Comparison of ENCODE assay signal across 43 mouse cellular contexts in the genomic region with DNA sequence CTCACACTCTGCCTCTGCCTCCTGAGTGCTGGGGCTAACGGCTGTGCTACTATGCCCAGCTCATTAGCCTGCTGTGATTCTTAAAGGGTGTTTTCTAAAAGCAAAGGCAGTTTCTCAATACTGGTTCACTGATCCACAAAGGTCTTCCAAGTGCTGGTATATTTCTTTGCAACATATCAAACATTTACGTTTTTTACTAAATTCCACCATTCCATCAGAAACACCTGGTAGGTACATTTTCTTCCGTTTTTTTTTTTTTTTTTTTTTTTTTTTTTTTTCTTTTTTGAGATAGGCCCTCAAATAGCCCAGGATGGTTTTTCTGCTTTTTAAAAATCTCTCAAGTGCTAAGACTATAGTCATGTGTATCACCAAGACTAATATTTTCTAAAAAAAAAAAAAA. TPM values are rescaled to one million over a fixed set of nuclear protein-coding genes. Genes with fewer than 3 reads are reported as not detected.
"Had no signal": no experiment of that assay in that cellular context is flagged by ENCODE, and none has a peak within 500 bp of the region (broad histone marks: within the 10 kb centered on the region; RNA-seq: fewer than 3 reads in every experiment).

No protein-coding gene starts in this region.

- H3K27me3 ChIP-seq: limb, embryonic 12.5 days; limb, embryonic 13.5 days; limb, embryonic 15.5 days; liver, embryonic 13.5 days; liver, embryonic 15.5 days; lung, embryonic 15.5 days; megakaryocyte, embryonic 14.5 days; midbrain, embryonic 13.5 days; midbrain, embryonic 15.5 days had no signal

- H3K36me3 ChIP-seq: limb, embryonic 10.5 days; limb, embryonic 12.5 days; limb, embryonic 13.5 days; limb, embryonic 15.5 days; liver, embryonic 12.5 days; liver, embryonic 13.5 days; liver, embryonic 15.5 days; lung, embryonic 15.5 days; midbrain, embryonic 10.5 days; midbrain, embryonic 12.5 days; midbrain, embryonic 13.5 days; midbrain, embryonic 15.5 days had no signal

- H3K9me3 ChIP-seq: limb, embryonic 10.5 days; limb, embryonic 12.5 days; limb, embryonic 13.5 days; limb, embryonic 15.5 days; liver, embryonic 12.5 days; liver, embryonic 13.5 days; liver, embryonic 15.5 days; lung, embryonic 15.5 days; midbrain, embryonic 10.5 days; midbrain, embryonic 12.5 days; midbrain, embryonic 13.5 days; midbrain, embryonic 15.5 days had no signal

- ATAC-seq: liver, embryonic 12.5 days; liver, postnatal 0 days; lung, postnatal 0 days; midbrain, embryonic 13.5 days; midbrain, embryonic 15.5 days had no signal

- H3K9ac ChIP-seq: limb, embryonic 12.5 days; limb, embryonic 13.5 days; limb, embryonic 15.5 days; liver, embryonic 12.5 days; liver, embryonic 13.5 days; liver, embryonic 14.5 days; liver, embryonic 15.5 days; liver, postnatal 0 days; lung, embryonic 14.5 days; lung, embryonic 15.5 days; midbrain, embryonic 12.5 days; midbrain, embryonic 13.5 days; midbrain, embryonic 15.5 days had no signal

- H3K4me2 ChIP-seq: limb, embryonic 12.5 days; limb, embryonic 13.5 days; limb, embryonic 15.5 days; liver, embryonic 12.5 days; liver, embryonic 13.5 days; liver, embryonic 15.5 days; lung, embryonic 14.5 days; lung, embryonic 15.5 days; midbrain, embryonic 12.5 days; midbrain, embryonic 13.5 days; midbrain, embryonic 15.5 days had no signal

- H3K27ac ChIP-seq: left cerebral cortex, adult 2 months; limb, embryonic 10.5 days; limb, embryonic 12.5 days; limb, embryonic 13.5 days; limb, embryonic 15.5 days; liver, embryonic 12.5 days; liver, embryonic 13.5 days; liver, embryonic 14.5 days; liver, embryonic 15.5 days; lung, embryonic 15.5 days; macrophage; midbrain, embryonic 10.5 days; midbrain, embryonic 12.5 days; midbrain, embryonic 13.5 days; midbrain, embryonic 15.5 days had no signal

- DNase-seq: left cerebral cortex, postnatal 4 days; liver; liver, embryonic 13.5 days; liver, postnatal 0 days; lung, adult 18-20 months; lung, adult 2 months; lung, embryonic 14.5 days; lung, postnatal 10 days; lung, postnatal 14 days; lung, postnatal 36 days; lung, postnatal 4 days; midbrain, embryonic 14.5 days had no signal

- H3K4me1 ChIP-seq: limb, embryonic 12.5 days had no signal

- H3K4me3 ChIP-seq: left cerebral cortex, adult 2 months; limb, embryonic 10.5 days; limb, embryonic 12.5 days; limb, embryonic 13.5 days; limb, embryonic 15.5 days; liver, embryonic 12.5 days; liver, embryonic 13.5 days; liver, embryonic 15.5 days; lung, embryonic 15.5 days; megakaryocyte, embryonic 14.5 days; midbrain, embryonic 10.5 days; midbrain, embryonic 12.5 days; midbrain, embryonic 13.5 days; midbrain, embryonic 15.5 days; myocyte had no signal

RNA-seq across cellular contexts. Expression of gene Gm43552, which starts 38.6 kb away (rescaled TPM):
- total RNA-seq: left cerebral cortex, adult 2 months; left cerebral cortex, postnatal 10 days; left cerebral cortex, postnatal 25 days; left cerebral cortex, postnatal 36 days; left cerebral cortex, postnatal 4 days; liver, adult 2 months; megakaryocyte progenitor cell, adult 5-6 weeks; megakaryocyte, adult 5-6 weeks; megakaryocyte-erythroid progenitor cell, adult 5-6 weeks; midbrain, postnatal 0 days; monocyte, adult 5-6 weeks had no signal
- polyA plus RNA-seq: limb, embryonic 10.5 days; limb, embryonic 11.5 days; limb, embryonic 12.5 days; limb, embryonic 13.5 days; limb, embryonic 14.5 days; limb, embryonic 15.5 days; liver, embryonic 12.5 days; liver, embryonic 14.5 days; liver, embryonic 15.5 days; liver, embryonic 16.5 days; liver, postnatal 0 days; lung, adult 2 months; lung, embryonic 14.5 days; lung, embryonic 15.5 days; lung, embryonic 16.5 days; lung, postnatal 0 days; macrophage; midbrain, embryonic 10.5 days; midbrain, embryonic 12.5 days; midbrain, embryonic 13.5 days; midbrain, postnatal 0 days; myocyte; neural tube, embryonic 11.5 days had no signal
